Mouse (Mus musculus): ENCODE measurements around the gene Csrnp1.
A peak's percentile ranks its signal among the peaks of the same experiment; 100 is the strongest.
"Not testable (repeated sequence)": the region's sequence is repeated elsewhere in the genome, so short reads cannot be mapped to it uniquely, and the experiment has no call there.

Csrnp1 gene

GRCm38 (mm10) chr9:119984536-119985011, at the start of gene Csrnp1:
TSS of gene Csrnp1 (minus strand) at chr9:119984658.
- peak; percentile 38 for DNase-seq (ENCODE audit: extremely low read depth, insufficient read length, low spot score)

GRCm38 (mm10) chr9:120032710-120033109, 48.3 kb upstream of the Csrnp1 start:
- no peak for DNase-seq (ENCODE audit: extremely low read depth, insufficient read length, low spot score)

- no peak for DNase-seq (ENCODE audit: extremely low read depth, insufficient read length, low spot score)
These were observed 46.0 kb upstream of the Csrnp1 start for GRCm38 (mm10) chr9:120030421-120030820.

- no peak for DNase-seq (ENCODE audit: extremely low read depth, insufficient read length, low spot score)
These were observed 45.4 kb upstream of the Csrnp1 start for GRCm38 (mm10) chr9:120029880-120030279.

- DNase-seq (ENCODE audit: extremely low read depth, insufficient read length, low spot score), result peak; percentile 84
These were observed 43.1 kb upstream of the Csrnp1 start for GRCm38 (mm10) chr9:120027401-120028151.

- DNase-seq (ENCODE audit: extremely low read depth, insufficient read length, low spot score), result no peak
These were observed 40.2 kb upstream of the Csrnp1 start for GRCm38 (mm10) chr9:120024625-120025024.

GRCm38 (mm10) chr9:120024171-120024570, 39.7 kb upstream of the Csrnp1 start:
- peak; percentile 54 for DNase-seq (ENCODE audit: extremely low read depth, insufficient read length, low spot score)

- DNase-seq (ENCODE audit: extremely low read depth, insufficient read length, low spot score), result no peak
These were observed 38.8 kb upstream of the Csrnp1 start, which contains the start of gene Xirp1 for GRCm38 (mm10) chr9:120023086-120023811. TSS of gene Xirp1 (minus strand) at chr9:120023598.

GRCm38 (mm10) chr9:120021164-120021563, 36.7 kb upstream of the Csrnp1 start:
- DNase-seq (ENCODE audit: extremely low read depth, insufficient read length, low spot score), result no peak

GRCm38 (mm10) chr9:120020285-120020890, 35.9 kb upstream of the Csrnp1 start:
- peak; percentile 38 for DNase-seq (ENCODE audit: extremely low read depth, insufficient read length, low spot score)

- no peak for DNase-seq (ENCODE audit: extremely low read depth, insufficient read length, low spot score)
These were observed 32.5 kb upstream of the Csrnp1 start for GRCm38 (mm10) chr9:120016956-120017355.

- no peak for DNase-seq (ENCODE audit: extremely low read depth, insufficient read length, low spot score)
These were observed 30.4 kb upstream of the Csrnp1 start for GRCm38 (mm10) chr9:120014828-120015227.

- DNase-seq (ENCODE audit: extremely low read depth, insufficient read length, low spot score), result no peak
These were observed 28.9 kb upstream of the Csrnp1 start for GRCm38 (mm10) chr9:120013251-120013820.

GRCm38 (mm10) chr9:120012781-120013180, 28.3 kb upstream of the Csrnp1 start:
- peak; percentile 73 for DNase-seq (ENCODE audit: extremely low read depth, insufficient read length, low spot score)

GRCm38 (mm10) chr9:120012161-120012560, 27.7 kb upstream of the Csrnp1 start:
- not testable (repeated sequence) for DNase-seq (ENCODE audit: extremely low read depth, insufficient read length, low spot score)

- DNase-seq (ENCODE audit: extremely low read depth, insufficient read length, low spot score), result peak; percentile 74
These were observed 27.1 kb upstream of the Csrnp1 start for GRCm38 (mm10) chr9:120011533-120011932.

- peak; percentile 90 for DNase-seq (ENCODE audit: extremely low read depth, insufficient read length, low spot score)
These were observed 26.5 kb upstream of the Csrnp1 start for GRCm38 (mm10) chr9:120010781-120011511.

- no peak for DNase-seq (ENCODE audit: extremely low read depth, insufficient read length, low spot score)
These were observed 25.4 kb upstream of the Csrnp1 start for GRCm38 (mm10) chr9:120009871-120010270.

- no peak for DNase-seq (ENCODE audit: extremely low read depth, insufficient read length, low spot score)
These were observed 24.9 kb upstream of the Csrnp1 start for GRCm38 (mm10) chr9:120009226-120009841.

GRCm38 (mm10) chr9:120007833-120008232, 23.4 kb upstream of the Csrnp1 start:
- no peak for DNase-seq (ENCODE audit: extremely low read depth, insufficient read length, low spot score)
